Mouse (Mus musculus): ENCODE measurements around the gene Nars2. TPM values are rescaled to one million over a fixed set of nuclear protein-coding genes. Genes with fewer than 3 reads are reported as not detected.
A peak's percentile ranks its signal among the peaks of the same experiment; 100 is the strongest.

The Nars2 gene
- 10.7 and 11.5 TPM in 2 replicates for polyA plus RNA-seq (2015; fragmentation: Nextera tagmentation; extraction: Ambion mirVana)

DNA sequence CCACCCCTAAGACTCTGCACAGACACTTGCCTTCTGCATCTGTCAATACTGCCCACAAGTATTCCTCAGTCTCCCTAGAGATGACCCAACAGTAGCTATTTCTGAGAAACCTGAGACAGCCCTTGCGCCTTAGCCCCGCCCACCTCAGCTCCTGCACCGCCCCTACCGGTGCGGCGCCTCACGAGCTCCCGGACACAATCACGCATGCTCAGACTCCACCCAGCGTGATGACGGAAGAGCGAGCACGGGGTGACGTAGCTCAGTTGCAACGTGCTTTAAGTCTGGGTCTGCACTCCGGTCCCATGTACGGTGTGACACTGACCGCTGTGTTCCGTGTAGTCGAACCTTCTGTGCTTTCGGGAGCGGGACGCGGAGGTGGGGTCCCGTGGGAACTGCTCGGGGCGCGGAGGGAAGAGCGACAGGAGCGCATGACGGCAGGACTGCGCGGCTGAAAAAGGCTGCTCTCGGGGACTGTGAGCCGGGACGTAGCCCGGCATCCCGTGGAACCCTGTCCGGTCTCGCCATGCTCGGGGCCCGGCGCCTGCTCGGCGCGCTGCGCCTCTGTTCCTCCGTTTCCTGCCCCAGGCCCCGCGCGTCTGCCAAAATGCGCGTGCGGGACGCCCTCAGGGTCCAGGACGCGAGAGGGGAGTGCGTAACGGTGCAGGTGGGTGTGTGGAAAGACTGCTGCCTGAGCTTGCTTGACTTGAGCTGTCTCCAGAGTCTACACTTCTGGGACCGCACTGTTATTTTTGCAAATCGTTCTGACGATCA lies at the start of gene Nars2:
Gene Nars2, plus strand, starts transcription at position 225 of the 771 bp plus-strand sequence.
- peak; percentile 68 for TF ChIP-seq CTCF (IDR thresholded peaks at IDR 0.05; ENCODE audit: low read depth)
- peak within 1 kb of the TSS; percentile 80 for H3K9ac ChIP-seq (ENCODE audit: low read depth, low read length)
- peak; percentile 99 for ATAC-seq
- peaks cover 4% of the 10 kb centered on the region; the same call in 1 of the 2 replicates for H3K4me1 ChIP-seq (replicated peaks; ENCODE audit: control insufficient read depth, insufficient read depth, low read length)
- H3K27me3 ChIP-seq (replicated peaks; ENCODE audit: control insufficient read depth, insufficient read depth, low read length), result no peaks in the 10 kb centered on the region
- H3K4me3 ChIP-seq (ENCODE audit: low read depth, low read length), result peak within 1 kb of the TSS; percentile 90
- H3K27ac ChIP-seq (ENCODE audit: low read depth, low read length), result peak within 1 kb of the TSS; percentile 90
- H3K36me3 ChIP-seq (ENCODE audit: control insufficient read depth, insufficient read depth), result no peaks in the 10 kb centered on the region
- under 1% methylated on average over 62 of the region's 62 CpGs for WGBS
- peak within 1 kb of the TSS; percentile 91 for H3K4me2 ChIP-seq (replicated peaks; ENCODE audit: low read depth)
- H3K9me3 ChIP-seq (ENCODE audit: control insufficient read depth), result no peaks in the 10 kb centered on the region

DNA sequence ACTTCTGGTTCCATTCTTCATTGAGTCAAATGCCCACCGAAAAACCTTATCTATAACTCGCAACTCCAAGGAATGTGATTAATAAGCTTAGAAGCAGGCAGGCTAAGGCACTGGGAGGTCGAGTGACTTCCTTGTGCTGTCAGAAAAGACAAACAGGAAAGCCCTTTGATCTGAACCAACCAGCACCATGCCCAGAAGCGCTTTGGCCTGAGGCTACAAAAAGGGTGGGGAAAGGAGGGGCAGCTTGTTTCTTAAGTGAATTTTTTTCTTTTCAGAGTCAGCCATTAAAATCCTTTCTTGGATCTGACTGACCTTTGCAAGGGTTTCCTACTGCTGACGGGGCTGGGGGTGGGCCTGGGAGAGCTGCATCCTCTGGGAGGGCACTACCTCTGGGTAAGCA lies 49.1 kb upstream of the Nars2 start:
- no peaks in the 10 kb centered on the region for H3K9me3 ChIP-seq (ENCODE audit: control insufficient read depth)

GRCm38 (mm10) chr7:96903088-96903985 lies 48.0 kb upstream of the Nars2 start:
- H3K4me2 ChIP-seq (replicated peaks; ENCODE audit: low read depth), result peak overlapping the region; percentile 28
- H3K4me1 ChIP-seq (replicated peaks; ENCODE audit: control insufficient read depth, insufficient read depth, low read length), result no peaks in the 10 kb centered on the region; the same call in 1 of the 2 replicates
- no peak for TF ChIP-seq CTCF (IDR thresholded peaks at IDR 0.05; ENCODE audit: low read depth)
- no peaks in the 10 kb centered on the region for H3K9me3 ChIP-seq (ENCODE audit: control insufficient read depth)
- H3K4me3 ChIP-seq (ENCODE audit: low read depth, low read length), result no peak overlapping the region
- 47% methylated on average over 17 of the region's 17 CpGs for WGBS
- H3K9ac ChIP-seq (ENCODE audit: low read depth, low read length), result no peak overlapping the region
- H3K36me3 ChIP-seq (ENCODE audit: control insufficient read depth, insufficient read depth), result no peaks in the 10 kb centered on the region
- no peak overlapping the region for H3K27ac ChIP-seq (ENCODE audit: low read depth, low read length)
- H3K27me3 ChIP-seq (replicated peaks; ENCODE audit: control insufficient read depth, insufficient read depth, low read length), result no peaks in the 10 kb centered on the region
- ATAC-seq, result peak; percentile 55; the same call in 1 of the 2 replicates

More for the DNA sequence above, 49.1 kb upstream of the Nars2 start:
- no peak for TF ChIP-seq CTCF (IDR thresholded peaks at IDR 0.05; ENCODE audit: low read depth)
- H3K27ac ChIP-seq (ENCODE audit: low read depth, low read length), result no peak overlapping the region
- no peaks in the 10 kb centered on the region for H3K36me3 ChIP-seq (ENCODE audit: control insufficient read depth, insufficient read depth)
- H3K27me3 ChIP-seq (replicated peaks; ENCODE audit: control insufficient read depth, insufficient read depth, low read length), result no peaks in the 10 kb centered on the region
- H3K9ac ChIP-seq (ENCODE audit: low read depth, low read length), result no peak overlapping the region
- no peak overlapping the region for H3K4me2 ChIP-seq (replicated peaks; ENCODE audit: low read depth)
- no peak overlapping the region for H3K4me3 ChIP-seq (ENCODE audit: low read depth, low read length)
- WGBS, result 30% methylated on average over 5 of the region's 5 CpGs
- no peaks in the 10 kb centered on the region; the same call in 1 of the 2 replicates for H3K4me1 ChIP-seq (replicated peaks; ENCODE audit: control insufficient read depth, insufficient read depth, low read length)
- no peak for ATAC-seq

- 60% methylated on average over 3 of the region's 3 CpGs for WGBS
- Histone ChIP-seq H3K4me3 (ENCODE audit: low read depth, low read length) (no peak overlapping the region), H3K4me2 (replicated peaks; ENCODE audit: low read depth) (no peak overlapping the region), H3K36me3 (ENCODE audit: control insufficient read depth, insufficient read depth) (no peaks in the 10 kb centered on the region), H3K9me3 (ENCODE audit: control insufficient read depth) (no peaks in the 10 kb centered on the region), H3K4me1 (replicated peaks; ENCODE audit: control insufficient read depth, insufficient read depth, low read length) (no peaks in the 10 kb centered on the region; the same call in 1 of the 2 replicates), H3K9ac (ENCODE audit: low read depth, low read length) (no peak overlapping the region), H3K27me3 (replicated peaks; ENCODE audit: control insufficient read depth, insufficient read depth, low read length) (no peaks in the 10 kb centered on the region), H3K27ac (ENCODE audit: low read depth, low read length) (no peak overlapping the region)
- no peak for TF ChIP-seq CTCF (IDR thresholded peaks at IDR 0.05; ENCODE audit: low read depth)
- no peak for ATAC-seq
Measured at GRCm38 (mm10) chr7:96904442-96904841, 46.9 kb upstream of the Nars2 start.

DNA sequence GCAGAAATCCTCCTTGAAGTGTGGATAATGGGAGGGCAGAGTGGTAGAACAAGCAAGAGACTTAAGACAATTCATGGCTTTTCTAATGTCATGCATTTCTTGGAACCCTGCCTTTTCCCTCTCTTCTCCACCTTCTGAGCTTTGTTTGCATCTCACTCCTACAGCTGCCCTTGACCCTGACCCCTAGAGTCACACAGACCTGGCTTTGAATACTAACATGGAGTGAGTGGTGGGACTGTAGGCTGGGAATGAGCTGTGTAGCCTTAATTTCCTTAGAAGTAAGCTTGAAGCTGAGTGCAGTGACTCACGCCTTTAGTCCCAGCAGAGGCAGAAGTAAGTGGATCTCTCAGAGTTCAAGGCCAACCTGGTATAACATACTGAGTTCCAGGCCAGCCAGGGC lies 46.4 kb upstream of the Nars2 start:
- no peaks in the 10 kb centered on the region for H3K36me3 ChIP-seq (ENCODE audit: control insufficient read depth, insufficient read depth)
- H3K9me3 ChIP-seq (ENCODE audit: control insufficient read depth), result no peaks in the 10 kb centered on the region

DNA sequence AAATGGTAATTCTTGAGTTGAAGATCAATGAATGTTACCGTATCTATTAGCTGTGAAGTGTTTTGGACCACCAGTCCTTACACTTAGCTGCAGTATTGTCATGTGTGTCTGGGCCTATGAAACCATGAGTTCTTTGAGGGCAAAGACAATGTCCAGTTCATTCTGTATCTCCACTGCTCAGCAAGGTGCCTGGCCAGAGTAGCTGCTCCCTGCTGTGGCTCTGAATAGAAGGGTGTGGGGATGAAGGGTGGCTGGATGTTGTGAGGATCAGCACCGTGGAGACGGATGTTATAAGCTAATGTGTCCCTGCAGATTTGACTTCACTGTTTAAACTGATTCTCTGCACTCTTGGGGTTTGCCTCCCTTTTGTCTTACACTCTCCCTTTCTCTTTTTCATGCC lies 45.9 kb upstream of the Nars2 start:
- no peaks in the 10 kb centered on the region for H3K9me3 ChIP-seq (ENCODE audit: control insufficient read depth)
- H3K27ac ChIP-seq (ENCODE audit: low read depth, low read length), result no peak overlapping the region
- no peaks in the 10 kb centered on the region for H3K36me3 ChIP-seq (ENCODE audit: control insufficient read depth, insufficient read depth)
- no peak overlapping the region for H3K4me3 ChIP-seq (ENCODE audit: low read depth, low read length)
- H3K4me2 ChIP-seq (replicated peaks; ENCODE audit: low read depth), result no peak overlapping the region
- H3K9ac ChIP-seq (ENCODE audit: low read depth, low read length), result no peak overlapping the region
- no peaks in the 10 kb centered on the region for H3K4me1 ChIP-seq (replicated peaks; ENCODE audit: control insufficient read depth, insufficient read depth, low read length)
- no peak for TF ChIP-seq CTCF (IDR thresholded peaks at IDR 0.05; ENCODE audit: low read depth)
- no peak for ATAC-seq
- WGBS, result 94% methylated on average over 3 of the region's 3 CpGs
- H3K27me3 ChIP-seq (replicated peaks; ENCODE audit: control insufficient read depth, insufficient read depth, low read length), result no peaks in the 10 kb centered on the region

More for the DNA sequence above, 46.4 kb upstream of the Nars2 start:
- Histone ChIP-seq H3K9ac (ENCODE audit: low read depth, low read length) (no peak overlapping the region), H3K4me1 (replicated peaks; ENCODE audit: control insufficient read depth, insufficient read depth, low read length) (no peaks in the 10 kb centered on the region), H3K27ac (ENCODE audit: low read depth, low read length) (no peak overlapping the region), H3K27me3 (replicated peaks; ENCODE audit: control insufficient read depth, insufficient read depth, low read length) (no peaks in the 10 kb centered on the region), H3K4me2 (replicated peaks; ENCODE audit: low read depth) (no peak overlapping the region), H3K4me3 (ENCODE audit: low read depth, low read length) (no peak overlapping the region)
- ATAC-seq, result no peak
- no peak for TF ChIP-seq CTCF (IDR thresholded peaks at IDR 0.05; ENCODE audit: low read depth)
- 84% methylated on average over 1 of the region's 1 CpGs for WGBS
